Mouse (Mus musculus) megakaryocyte, embryonic 14.5 days (primary cell): ENCODE results near the gene Rit1. TPM values are rescaled to one million over a fixed set of nuclear protein-coding genes. Genes with fewer than 3 reads are reported as not detected.
"Not testable (repeated sequence)": the region's sequence is repeated elsewhere in the genome, so short reads cannot be mapped to it uniquely, and the experiment has no call there.

Experiments
- H3K27me3 ChIP-seq: replicated peaks from 2 replicates; pipeline ENCODE3; 2012; ENCODE audit warnings: inconsistent platforms
- H3K36me3 ChIP-seq: replicated peaks from 2 replicates; pipeline ENCODE3; 2012; ENCODE audit warnings: low read length, inconsistent platforms, mixed read lengths
- H3K4me1 ChIP-seq: 2 replicates; pipeline ENCODE4 v1.6.1; 2012; ENCODE audit warnings: inconsistent platforms
- H3K4me3 ChIP-seq: replicated peaks from 2 replicates; pipeline ENCODE3; 2012; ENCODE audit warnings: moderate library complexity, mild to moderate bottlenecking, inconsistent platforms
- H3K9me3 ChIP-seq: 2 replicates; pipeline ENCODE4 v1.6.1; 2012; ENCODE audit warnings: inconsistent platforms
- polyA plus RNA-seq: library from polyadenylated mRNA; stranded (reverse); fragments of >175 nt; gene quantifications from 2 replicates; pipeline ENCODE4 v1.2.3, GENCODE M21; 2012; ENCODE audit warnings: low replicate concordance; ENCODE audit not compliant: insufficient read depth

Rit1 gene
- polyA plus RNA-seq, 1 experiment = 71.5 TPM

DNA sequence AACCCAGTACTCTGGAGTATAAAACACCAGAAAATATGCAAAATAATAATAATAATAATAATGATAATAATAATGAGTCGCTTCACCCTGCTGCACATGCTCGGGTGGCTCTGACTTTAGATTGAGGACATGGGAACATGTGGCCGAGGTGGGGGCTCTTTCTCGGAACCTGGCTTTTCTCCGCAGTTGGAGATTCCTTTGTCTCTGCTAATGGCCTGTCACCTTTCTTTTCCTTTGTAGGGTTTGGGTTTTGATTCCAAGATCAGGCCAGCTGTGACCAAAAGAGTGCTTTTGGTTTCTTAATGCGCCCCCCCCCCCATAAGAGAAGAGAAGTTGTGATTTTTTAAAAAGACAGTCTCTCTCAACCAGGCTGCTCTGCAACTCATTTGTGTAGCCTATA, 56.5 kb downstream of the Rit1 start:
- not testable (repeated sequence) for H3K4me1 ChIP-seq, H3K27me3 ChIP-seq, H3K4me3 ChIP-seq, H3K9me3 ChIP-seq, H3K36me3 ChIP-seq

DNA sequence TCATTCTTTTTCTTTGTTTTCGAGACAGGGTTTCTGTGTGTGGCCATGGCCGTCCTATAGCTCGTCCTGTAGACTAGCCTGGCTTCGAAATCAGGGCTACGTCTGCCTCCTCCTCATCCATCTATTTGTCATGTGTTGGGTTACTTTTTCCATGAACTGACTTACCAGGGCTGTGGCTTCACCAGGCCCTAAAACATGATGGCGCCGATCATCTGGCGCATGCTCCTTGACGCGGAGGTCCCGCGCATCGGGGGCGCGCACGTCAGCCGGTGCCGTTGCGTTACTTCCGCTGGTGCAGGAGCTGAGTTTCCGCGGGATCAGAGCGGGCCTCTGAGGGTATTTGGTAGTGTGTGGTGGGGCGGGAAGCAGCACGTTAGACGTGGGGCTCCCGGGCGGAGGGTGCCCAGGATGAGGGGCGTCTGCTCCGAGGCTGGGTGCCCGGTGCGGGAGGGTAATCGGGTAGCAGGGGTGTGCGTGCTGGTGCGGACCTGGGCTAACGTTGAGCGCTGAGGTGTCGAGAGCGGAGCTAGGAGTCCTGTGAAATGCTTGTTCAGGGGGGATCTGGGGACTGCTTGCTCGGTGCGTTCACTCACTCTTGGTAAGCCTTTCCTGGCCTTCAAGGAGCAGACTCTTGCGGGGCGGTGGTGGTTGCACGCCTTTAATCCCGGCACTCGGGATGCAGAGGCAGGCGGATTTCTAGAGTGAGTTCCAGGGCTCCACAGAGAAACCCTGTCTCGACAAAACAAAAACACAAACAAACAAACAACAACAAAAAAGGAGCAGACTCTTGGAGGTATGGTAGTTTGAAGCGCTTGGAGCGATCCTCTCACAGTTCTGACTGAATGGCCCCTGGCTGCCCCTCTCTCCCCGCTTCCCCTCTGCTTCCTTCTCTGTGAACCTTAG, 58.6 kb downstream of the Rit1 start, which contains the start of gene Syt11:
TSS of gene Syt11 (minus strand) at position 226 of the 903 bp plus-strand sequence.
- not testable (repeated sequence) for H3K4me1 ChIP-seq, H3K9me3 ChIP-seq, H3K36me3 ChIP-seq, H3K27me3 ChIP-seq
- H3K4me3 ChIP-seq = peak within 1 kb of the TSS; percentile 90

Other genes with a start within 250 kb of the Rit1 start
- gene Lmna, start 206.9 kb upstream of the Rit1 start, polyA plus RNA-seq = 607 and 1,158 TPM in 2 replicates
- gene Mex3a, start 184.4 kb upstream of the Rit1 start, polyA plus RNA-seq = 0.83 and 1.6 TPM in 2 replicates
- 0.51 TPM in 1 of 2 replicates, not detected in the other for gene Rab25, start 168.5 kb upstream of the Rit1 start, polyA plus RNA-seq
- 18.1 and 152 TPM in 2 replicates for gene Lamtor2, start 163.8 kb upstream of the Rit1 start, polyA plus RNA-seq
- 26.1 and 51.5 TPM in 2 replicates for gene Ubqln4, start 163.1 kb upstream of the Rit1 start, polyA plus RNA-seq
- gene Ssr2, start 141.0 kb upstream of the Rit1 start, polyA plus RNA-seq = 111 and 307 TPM in 2 replicates
- 302 and 446 TPM in 2 replicates for gene Arhgef2, start 110.9 kb upstream of the Rit1 start, polyA plus RNA-seq
- not detected in 2 replicates for gene Rxfp4, start 63.7 kb upstream of the Rit1 start, polyA plus RNA-seq
- gene Khdc4, start 31.0 kb upstream of the Rit1 start, polyA plus RNA-seq = 5.5 and 6.0 TPM in 2 replicates
- gene Syt11, start 58.3 kb downstream of the Rit1 start, polyA plus RNA-seq = 10.9 and 16.6 TPM in 2 replicates
- 4.2 and 8.3 TPM in 2 replicates for gene Gon4l, start 118.4 kb downstream of the Rit1 start, polyA plus RNA-seq
- 11.3 and 22.7 TPM in 2 replicates for gene Msto1, start 197.2 kb downstream of the Rit1 start, polyA plus RNA-seq
- 0.45 and 0.95 TPM in 2 replicates for gene Ash1l, start 233.8 kb downstream of the Rit1 start, polyA plus RNA-seq
- 21.0 and 86.4 TPM in 2 replicates for gene Dap3, start 234.3 kb downstream of the Rit1 start, polyA plus RNA-seq